In the genomic region with DNA sequence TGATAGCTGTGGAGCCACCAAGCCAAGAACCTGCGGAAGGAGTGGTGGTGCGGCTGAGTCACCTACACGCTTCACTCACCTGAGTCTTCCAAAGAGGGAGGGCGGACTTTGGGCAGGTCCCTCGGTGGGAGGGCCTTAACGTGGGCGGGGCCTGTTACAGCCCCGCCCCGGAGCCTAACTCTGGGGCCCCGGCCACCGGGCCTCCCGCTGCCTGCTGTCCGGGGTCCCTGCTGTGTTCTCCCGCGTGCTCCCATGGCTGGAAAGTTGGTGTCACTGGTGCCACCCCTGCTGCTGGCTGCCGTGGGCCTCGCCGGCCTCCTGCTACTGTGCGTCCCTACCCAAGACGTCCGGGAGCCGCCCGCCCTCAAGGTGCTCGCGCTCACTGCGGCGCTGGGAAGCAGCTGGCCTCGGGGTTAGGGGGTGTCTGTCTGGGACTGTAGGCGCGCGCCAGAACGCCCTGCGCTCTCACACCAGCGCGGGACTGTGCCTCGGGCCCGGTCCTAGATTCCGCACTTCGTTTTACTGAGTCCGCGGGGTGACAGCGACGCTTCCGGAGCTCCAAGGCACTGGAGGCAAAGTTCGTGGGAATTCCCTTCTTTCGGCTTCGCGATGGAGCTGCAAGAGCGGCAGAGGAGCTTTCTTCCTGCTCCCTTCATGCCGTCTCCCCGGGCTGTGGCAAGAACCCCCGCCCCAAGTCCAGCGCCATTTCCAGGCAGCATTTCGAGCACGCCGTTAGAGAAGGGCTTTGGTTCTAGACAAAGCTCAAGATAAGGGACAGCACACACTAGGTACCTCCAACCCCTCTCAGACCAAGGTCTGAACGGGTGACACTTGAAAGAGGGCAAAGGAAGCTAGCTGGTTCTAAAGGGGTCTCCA, we compare ENCODE assay signal across 8 mouse cellular contexts. TPM values are rescaled to one million over a fixed set of nuclear protein-coding genes. Genes with fewer than 3 reads are reported as not detected.
DNase-seq lines count a peak whose midpoint lies in the region; ATAC-seq and TF ChIP-seq lines count a peak whose summit lies in the region.

A gene (plus strand): TSS at position 154 of the 876 bp plus-strand sequence.

- WGBS in embryonic facial prominence, embryonic 11.5 days: 2% methylated on average over 57 of the region's 57 CpGs
- WGBS in heart, embryonic 13.5 days: 2% methylated on average over 57 of the region's 57 CpGs
- WGBS in kidney, embryonic 16.5 days: 1% methylated on average over 53 of the region's 57 CpGs
- 3% methylated on average over 57 of the region's 57 CpGs for WGBS in liver, postnatal 0 days (ENCODE audit: insufficient replicate concordance)
- 2% methylated on average over 57 of the region's 57 CpGs for WGBS in stomach, embryonic 14.5 days

- peak within 1 kb of the TSS; percentile 32 for H3K9ac ChIP-seq in embryonic facial prominence, embryonic 11.5 days (replicated peaks; ENCODE audit: low read length)
- peak within 1 kb of the TSS; percentile 59 for H3K9ac ChIP-seq in heart, embryonic 13.5 days
- peak within 1 kb of the TSS; percentile 43 for H3K9ac ChIP-seq in kidney, embryonic 16.5 days (replicated peaks; ENCODE audit: low read length)
- peak within 1 kb of the TSS; percentile 54 for H3K9ac ChIP-seq in liver, postnatal 0 days (replicated peaks)
- peak within 1 kb of the TSS; percentile 18; the same call in 1 of the 2 replicates for H3K9ac ChIP-seq in stomach, embryonic 14.5 days (replicated peaks; ENCODE audit: low read depth, low read length)

- peak within 1 kb of the TSS; percentile 32 for H3K4me3 ChIP-seq in embryonic facial prominence, embryonic 11.5 days (ENCODE audit: low read depth, low read length)
- H3K4me3 ChIP-seq in heart, embryonic 13.5 days: peak within 1 kb of the TSS; percentile 51
- peak within 1 kb of the TSS; percentile 43 for H3K4me3 ChIP-seq in kidney, embryonic 16.5 days (ENCODE audit: low read length)
- H3K4me3 ChIP-seq in liver, postnatal 0 days (ENCODE audit: low read depth, low read length): peak within 1 kb of the TSS; percentile 47
- H3K4me3 ChIP-seq in stomach, embryonic 14.5 days (ENCODE audit: low read depth, low read length): peak within 1 kb of the TSS; percentile 36

- TF ChIP-seq EP300 in liver, postnatal 0 days (IDR thresholded peaks at IDR 0.05; ENCODE audit: low read depth): no peak

- peak within 1 kb of the TSS; percentile 70 for H3K4me2 ChIP-seq in embryonic facial prominence, embryonic 11.5 days (ENCODE audit: low read depth, low read length)
- H3K4me2 ChIP-seq in heart, embryonic 13.5 days: peak within 1 kb of the TSS; percentile 74
- peak within 1 kb of the TSS; percentile 63 for H3K4me2 ChIP-seq in kidney, embryonic 16.5 days (replicated peaks; ENCODE audit: low read depth, low read length)
- H3K4me2 ChIP-seq in liver, postnatal 0 days (ENCODE audit: low read depth, low read length): peak within 1 kb of the TSS; percentile 84
- H3K4me2 ChIP-seq in stomach, embryonic 14.5 days (replicated peaks; ENCODE audit: low read depth, low read length): peak within 1 kb of the TSS; percentile 73

- peaks cover 5% of the 10 kb centered on the region for H3K4me1 ChIP-seq in embryonic facial prominence, embryonic 11.5 days (ENCODE audit: control insufficient read depth, insufficient read depth, low read length)
- H3K4me1 ChIP-seq in heart, embryonic 13.5 days: peaks cover 27% of the 10 kb centered on the region
- H3K4me1 ChIP-seq in kidney, embryonic 16.5 days (ENCODE audit: insufficient read depth, low read length): peaks cover 20% of the 10 kb centered on the region
- H3K4me1 ChIP-seq in liver, postnatal 0 days (ENCODE audit: insufficient read depth): peaks cover 16% of the 10 kb centered on the region
- H3K4me1 ChIP-seq in stomach, embryonic 14.5 days (ENCODE audit: control insufficient read depth, insufficient read depth, low read length): peaks cover 17% of the 10 kb centered on the region; the same call in 1 of the 2 replicates

- peak; percentile 14 for DNase-seq in thymus, postnatal 0 days (ENCODE audit: low spot score)
- no peak for DNase-seq in thymus, postnatal 10 days (ENCODE audit: low spot score in 2 of 2)
- DNase-seq in embryonic facial prominence, embryonic 11.5 days (ENCODE audit: low spot score): peak; percentile 43
- peak; percentile 56 for DNase-seq in liver, postnatal 0 days
- no peak for DNase-seq in right cerebral cortex, postnatal 25 days

- no peak for ATAC-seq in embryonic facial prominence, embryonic 11.5 days (replicated peaks; ENCODE audit: insufficient number of reproducible peaks, low FRiP score, low TSS enrichment, low read depth)
- ATAC-seq in heart, embryonic 13.5 days (ENCODE audit: extremely low read depth, insufficient number of reproducible peaks, low FRiP score, low TSS enrichment): 0 out of 2 replicates have a peak, but pooled peaks have one; percentile 22
- ATAC-seq in kidney, embryonic 16.5 days (ENCODE audit: low FRiP score, low TSS enrichment): peak; percentile 66
- peak; percentile 85 for ATAC-seq in liver, postnatal 0 days
- ATAC-seq in stomach, embryonic 14.5 days (ENCODE audit: insufficient number of reproducible peaks, insufficient read depth, low FRiP score, low read depth): peak; percentile 68

- H3K36me3 ChIP-seq in embryonic facial prominence, embryonic 11.5 days (replicated peaks; ENCODE audit: control insufficient read depth, insufficient read depth, low read depth, low read length): no peaks in the 10 kb centered on the region
- no peaks in the 10 kb centered on the region for H3K36me3 ChIP-seq in heart, embryonic 13.5 days
- no peaks in the 10 kb centered on the region for H3K36me3 ChIP-seq in kidney, embryonic 16.5 days (ENCODE audit: insufficient read depth, low read length)
- no peaks in the 10 kb centered on the region for H3K36me3 ChIP-seq in liver, postnatal 0 days (replicated peaks; ENCODE audit: insufficient read depth, low read length)
- no peaks in the 10 kb centered on the region for H3K36me3 ChIP-seq in stomach, embryonic 14.5 days (ENCODE audit: control insufficient read depth, insufficient read depth, low read length)

- no peaks in the 10 kb centered on the region for H3K9me3 ChIP-seq in embryonic facial prominence, embryonic 11.5 days (replicated peaks; ENCODE audit: control insufficient read depth, low read length)
- no peaks in the 10 kb centered on the region for H3K9me3 ChIP-seq in heart, embryonic 13.5 days
- no peaks in the 10 kb centered on the region for H3K9me3 ChIP-seq in kidney, embryonic 16.5 days (ENCODE audit: low read length)
- no peaks in the 10 kb centered on the region for H3K9me3 ChIP-seq in liver, postnatal 0 days (ENCODE audit: low read length)
- H3K9me3 ChIP-seq in stomach, embryonic 14.5 days (ENCODE audit: control insufficient read depth, low read depth, low read length): no peaks in the 10 kb centered on the region

- peak; percentile 20; the same call in 1 of the 2 replicates for TF ChIP-seq CTCF in liver, postnatal 0 days (IDR thresholded peaks at IDR 0.05; ENCODE audit: low read depth)

- peaks cover 31% of the 10 kb centered on the region for H3K27me3 ChIP-seq in embryonic facial prominence, embryonic 11.5 days (ENCODE audit: control insufficient read depth, insufficient read depth, low read length)
- H3K27me3 ChIP-seq in heart, embryonic 13.5 days (replicated peaks): peaks cover 92% of the 10 kb centered on the region
- peaks cover 51% of the 10 kb centered on the region for H3K27me3 ChIP-seq in kidney, embryonic 16.5 days (ENCODE audit: insufficient read depth, low read length)
- H3K27me3 ChIP-seq in liver, postnatal 0 days (ENCODE audit: insufficient read depth, low read length): peaks cover 57% of the 10 kb centered on the region
- peaks cover 22% of the 10 kb centered on the region; the same call in 1 of the 2 replicates for H3K27me3 ChIP-seq in stomach, embryonic 14.5 days (ENCODE audit: control insufficient read depth, insufficient read depth, low read length)

- no peak within 1 kb of the TSS for H3K27ac ChIP-seq in embryonic facial prominence, embryonic 11.5 days (replicated peaks; ENCODE audit: low read depth, low read length)
- no peak within 1 kb of the TSS for H3K27ac ChIP-seq in heart, embryonic 13.5 days (replicated peaks)
- H3K27ac ChIP-seq in kidney, embryonic 16.5 days (ENCODE audit: low read length): no peak within 1 kb of the TSS
- no peak within 1 kb of the TSS; the same call in 1 of the 2 replicates for H3K27ac ChIP-seq in liver, postnatal 0 days (ENCODE audit: low read depth)
- H3K27ac ChIP-seq in stomach, embryonic 14.5 days (ENCODE audit: low read length): 0 out of 2 replicates have a peak within 1 kb of the TSS, but pooled peaks have one; percentile 27

RNA-seq across cellular contexts. Expression of the gene that starts here (rescaled TPM):
- polyA plus RNA-seq in thymus, postnatal 0 days (2015; fragmentation: Nextera tagmentation; extraction: Ambion mirVana): 7.6 and 9.0 TPM in 2 replicates
- 0.10 and 0.28 TPM in 2 replicates for polyA plus RNA-seq in embryonic facial prominence, embryonic 11.5 days (2014; fragmentation: Nextera tagmentation; extraction: Ambion mirVana)
- 0.51 and 0.68 TPM in 2 replicates for polyA plus RNA-seq in heart, embryonic 13.5 days (2015; fragmentation: Nextera tagmentation; extraction: Ambion mirVana)
- polyA plus RNA-seq in kidney, embryonic 16.5 days (2015; fragmentation: Nextera tagmentation; extraction: Ambion mirVana): 5.5 and 6.4 TPM in 2 replicates
- 2.9 and 3.6 TPM in 2 replicates for polyA plus RNA-seq in liver, postnatal 0 days (2015; fragmentation: Nextera tagmentation; extraction: Ambion mirVana)
- polyA plus RNA-seq in stomach, embryonic 14.5 days (2014; fragmentation: Nextera tagmentation; extraction: Ambion mirVana): 8.0 and 9.0 TPM in 2 replicates

Comparison
In these comparisons a context has a peak if more than half of its experiments do, and no peak if none do; other contexts are left out.
1. DNase-seq: peak in thymus, postnatal 0 days (single experiment) and liver, postnatal 0 days (single experiment); none in thymus, postnatal 10 days (0 of 2) and right cerebral cortex, postnatal 25 days (single experiment).
2. Peak in DNase-seq, H3K4me3 ChIP-seq, H3K9ac ChIP-seq and H3K4me2 ChIP-seq in embryonic facial prominence, embryonic 11.5 days; RNA of the gene not detected or under 1 TPM.
3. Peak in ATAC-seq, H3K4me3 ChIP-seq, H3K9ac ChIP-seq and H3K4me2 ChIP-seq in heart, embryonic 13.5 days; RNA of the gene not detected or under 1 TPM.
4. Peak in every context shown above with its lines, with median percentiles within 50 percentile points of each other: H3K4me2 ChIP-seq, H3K4me3 ChIP-seq and H3K9ac ChIP-seq.